Mouse (Mus musculus): ENCODE measurements around the gene Sel1l2.

The Sel1l2 gene

DNA sequence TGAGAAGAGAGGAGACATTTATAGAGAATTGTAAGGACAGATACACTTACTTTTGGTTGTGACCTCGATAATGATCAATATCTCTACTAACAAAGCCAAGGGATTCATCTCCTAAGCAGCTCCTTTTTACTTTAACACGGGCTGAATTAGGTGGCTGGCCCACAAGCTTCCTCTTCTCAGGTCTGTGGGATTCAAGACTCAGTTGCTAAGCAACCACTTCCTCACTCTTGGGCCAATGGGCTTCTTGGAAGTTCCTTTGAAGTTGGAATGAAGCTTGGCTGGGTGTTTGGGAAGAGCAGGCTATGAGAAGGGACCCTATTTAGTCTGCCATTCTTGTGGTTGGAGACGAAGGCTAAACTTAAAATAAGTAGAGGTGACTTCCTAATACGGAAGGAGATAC lies at the start of gene Sel1l2:
Sel1l2 (minus strand) TSS at position 182 of the 400 bp plus-strand sequence.
- no peak for DNase-seq (ENCODE audit: low read depth, low spot score)

DNA sequence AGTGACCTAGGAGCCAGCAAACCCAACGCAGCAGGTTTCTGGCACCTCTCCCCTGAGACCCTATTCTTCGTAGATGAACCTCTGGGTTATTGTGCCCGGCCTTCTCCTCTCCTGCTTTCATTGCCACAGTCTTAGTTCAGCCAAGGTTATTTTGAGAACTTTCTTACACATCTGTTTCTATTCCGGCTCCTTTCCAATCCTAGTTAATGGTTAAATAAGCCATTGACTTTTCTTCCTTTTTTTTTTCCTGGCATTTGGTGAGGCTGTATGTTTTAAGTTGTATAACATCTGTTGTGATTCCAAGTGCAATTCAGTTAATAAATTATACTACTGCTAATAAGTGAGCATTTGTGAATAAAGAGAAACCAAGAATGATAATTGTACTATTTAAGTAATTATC lies 49.6 kb upstream of the Sel1l2 start:
- no peak for DNase-seq (ENCODE audit: low read depth, low spot score)

DNA sequence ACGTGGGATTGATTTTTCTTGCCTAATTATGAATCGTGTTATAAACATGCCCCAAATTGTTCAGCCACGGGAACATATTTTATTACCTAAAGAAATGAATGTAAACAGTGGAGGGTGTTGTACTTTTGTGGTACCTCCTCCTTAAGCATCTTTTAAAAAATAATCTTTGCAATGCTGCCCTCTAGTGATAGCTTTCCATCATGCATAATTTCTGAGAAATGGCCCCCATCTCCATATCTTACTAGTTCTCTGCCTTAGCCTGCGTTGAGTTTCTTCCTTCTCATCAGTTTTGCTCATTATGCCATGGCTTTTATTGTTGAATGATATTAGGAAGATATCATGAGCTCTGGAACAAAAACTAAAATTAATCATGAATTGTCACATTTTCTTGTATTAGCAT lies 37.8 kb upstream of the Sel1l2 start:
- DNase-seq (ENCODE audit: low read depth, low spot score), result peak; percentile 4

DNA sequence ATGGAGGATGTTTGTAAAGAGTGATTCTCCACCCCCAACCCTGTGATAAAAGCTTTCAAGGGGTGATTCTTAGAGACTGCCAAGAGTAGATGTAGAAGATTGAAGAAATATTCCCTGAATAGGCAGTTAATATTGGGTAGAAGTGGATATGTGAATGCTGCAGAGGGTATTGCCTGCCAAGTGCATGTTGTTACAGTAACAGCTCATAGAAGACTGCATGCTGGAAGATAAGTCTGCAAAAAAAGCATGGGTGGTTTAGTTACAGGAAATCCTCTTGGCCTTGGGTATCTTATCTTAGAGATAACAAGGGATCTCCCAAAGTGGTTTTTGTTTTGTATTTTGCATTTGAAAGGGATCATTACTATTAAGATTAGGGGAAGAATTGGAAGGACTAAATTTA lies 36.3 kb upstream of the Sel1l2 start:
- no peak for DNase-seq (ENCODE audit: low read depth, low spot score)

DNA sequence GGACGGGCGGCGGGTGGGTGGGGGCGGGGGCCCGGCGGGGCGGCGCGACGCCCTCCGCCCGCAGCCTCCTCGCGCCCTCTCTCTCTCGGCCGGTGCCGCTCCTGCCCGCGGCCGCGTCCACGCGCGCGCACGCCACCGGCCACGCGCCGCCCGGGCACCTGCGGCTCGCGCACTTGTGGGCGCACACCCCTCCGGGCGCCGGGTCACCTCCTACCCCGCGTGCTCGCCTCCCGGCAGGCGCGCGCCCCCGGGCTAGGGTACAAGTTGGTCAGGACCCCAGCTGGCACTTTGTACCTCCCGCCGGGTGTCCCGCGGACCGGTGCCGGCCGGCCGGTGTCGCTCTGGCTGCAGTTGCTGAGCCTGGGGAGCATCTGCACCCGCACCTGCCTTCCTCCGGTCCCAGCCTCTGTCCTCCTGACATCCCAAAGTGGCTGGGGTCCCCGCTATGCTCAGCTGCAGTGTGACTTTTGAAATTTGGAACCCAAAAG lies 6.3 kb upstream of the Sel1l2 start:
- DNase-seq (ENCODE audit: low read depth, low spot score), result no peak

DNA sequence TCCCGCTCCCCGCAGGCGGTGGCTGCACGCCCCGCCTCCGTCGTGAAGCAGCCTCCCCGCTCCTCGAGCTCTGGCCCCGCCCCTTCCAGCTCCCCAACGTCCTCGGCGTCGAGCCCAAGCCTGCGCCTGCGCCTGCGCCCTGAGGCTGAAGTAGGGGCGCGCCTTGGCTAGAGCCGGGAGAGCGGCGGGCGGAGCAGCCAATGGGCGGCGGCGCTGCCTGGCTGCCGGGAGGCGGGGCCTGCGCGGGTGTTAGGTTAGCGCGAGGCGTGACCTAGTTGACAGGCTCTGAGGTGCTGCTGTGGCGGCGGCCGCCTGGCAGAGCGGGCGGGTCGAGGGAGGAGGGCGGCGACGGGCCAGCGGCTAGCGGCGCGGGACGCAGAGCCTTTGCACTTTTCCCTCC lies 5.7 kb upstream of the Sel1l2 start, which contains the start of gene Macrod2:
Macrod2 (plus strand) TSS at position 131 of the 400 bp plus-strand sequence.
- DNase-seq (ENCODE audit: low read depth, low spot score), result peak; percentile 95

DNA sequence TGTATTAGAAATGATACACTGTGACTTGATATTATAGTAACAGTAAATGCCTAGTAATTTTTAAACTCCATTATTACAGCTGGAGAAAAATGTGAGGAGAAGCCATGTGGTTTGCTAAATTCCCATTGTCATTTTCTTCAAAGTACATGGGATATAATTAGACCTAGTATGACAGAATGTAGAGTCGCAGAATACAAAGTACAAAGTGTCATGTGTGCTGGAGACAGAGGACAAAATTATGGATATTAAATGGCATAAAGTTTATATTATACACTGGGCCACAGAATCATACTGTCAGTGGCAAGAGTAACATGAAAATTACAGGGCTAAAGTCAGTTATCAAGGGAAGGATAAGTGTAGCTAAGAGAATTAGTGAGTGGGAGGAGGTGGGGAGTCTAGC lies 24.7 kb downstream of the Sel1l2 start:
- DNase-seq (ENCODE audit: low read depth, low spot score), result no peak

DNA sequence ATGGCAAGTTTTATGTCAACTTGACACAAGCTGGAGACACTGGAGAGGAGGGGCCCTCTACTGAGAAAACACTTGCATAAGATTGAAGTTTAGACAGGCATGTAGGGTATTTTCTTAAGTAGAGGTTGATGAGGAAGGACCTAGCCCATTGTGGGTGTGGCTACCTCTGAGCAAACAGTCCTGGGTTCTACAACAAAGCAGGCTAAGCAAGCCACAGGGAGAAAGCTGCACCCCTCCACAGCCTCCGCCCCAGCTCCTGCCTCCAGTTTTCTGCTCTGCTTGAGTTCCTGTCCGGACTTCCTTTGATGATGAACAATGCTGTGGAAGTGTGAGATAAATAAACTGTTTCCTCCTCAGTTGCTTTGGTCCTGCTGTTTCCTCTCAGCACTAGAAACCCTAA lies 29.6 kb downstream of the Sel1l2 start:
- DNase-seq (ENCODE audit: low read depth, low spot score), result no peak

DNA sequence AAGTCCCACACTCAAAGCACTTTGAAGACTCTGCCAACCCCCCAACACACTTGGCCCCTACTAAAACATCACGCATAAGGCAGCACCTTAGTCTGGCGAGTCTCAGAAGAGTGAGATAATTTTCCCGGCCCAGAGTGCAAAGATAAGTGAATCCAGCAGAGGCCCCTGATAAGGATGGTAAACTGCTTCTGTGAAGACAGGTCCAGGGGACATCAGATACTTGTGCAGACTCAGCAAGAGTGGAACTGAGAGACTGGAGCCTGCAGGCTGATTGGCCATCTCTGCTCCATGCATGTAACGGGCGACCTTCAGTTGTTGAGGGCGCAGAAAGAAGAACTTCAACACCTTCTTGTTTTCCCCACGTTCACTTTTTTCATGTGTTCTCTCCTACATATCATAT lies 47.1 kb downstream of the Sel1l2 start:
- no peak for DNase-seq (ENCODE audit: low read depth, low spot score)

DNA sequence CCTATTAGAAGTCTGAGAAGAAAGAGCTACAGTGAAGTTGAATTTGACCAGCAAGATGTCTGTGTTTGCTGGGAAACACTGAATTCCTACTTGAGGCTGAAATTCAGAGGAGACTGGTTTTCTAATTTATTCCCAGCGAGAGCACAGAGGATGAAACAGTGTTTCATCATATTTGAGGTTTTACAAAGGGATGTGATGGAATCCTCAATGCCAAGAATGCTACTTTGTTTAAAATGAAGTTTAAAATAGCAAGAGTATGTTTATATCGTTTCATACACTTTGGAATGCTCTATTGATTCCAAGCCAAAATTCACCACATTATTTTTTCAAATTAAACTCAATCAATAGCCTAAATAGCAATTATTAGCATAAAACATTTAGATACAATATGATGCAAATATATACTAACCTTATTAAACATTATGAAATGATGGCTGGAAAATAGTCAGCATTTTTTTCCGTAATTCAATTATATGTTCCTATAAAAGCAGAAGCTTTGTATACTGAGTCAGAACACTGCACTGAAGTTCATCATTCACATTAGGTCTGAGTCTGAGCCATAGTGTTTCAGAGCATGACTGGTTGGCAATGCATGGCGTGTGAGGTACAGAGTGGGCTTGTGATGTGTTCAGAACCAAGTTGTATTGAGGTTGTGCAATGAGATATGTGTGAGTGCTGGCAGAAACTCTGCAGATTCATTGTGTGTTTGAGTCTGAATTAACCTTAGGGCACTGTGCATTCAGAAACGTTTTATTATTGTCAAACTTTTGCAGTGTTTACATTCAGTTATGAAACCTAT lies 58.8 kb downstream of the Sel1l2 start:
- DNase-seq (ENCODE audit: low read depth, low spot score), result no peak

DNA sequence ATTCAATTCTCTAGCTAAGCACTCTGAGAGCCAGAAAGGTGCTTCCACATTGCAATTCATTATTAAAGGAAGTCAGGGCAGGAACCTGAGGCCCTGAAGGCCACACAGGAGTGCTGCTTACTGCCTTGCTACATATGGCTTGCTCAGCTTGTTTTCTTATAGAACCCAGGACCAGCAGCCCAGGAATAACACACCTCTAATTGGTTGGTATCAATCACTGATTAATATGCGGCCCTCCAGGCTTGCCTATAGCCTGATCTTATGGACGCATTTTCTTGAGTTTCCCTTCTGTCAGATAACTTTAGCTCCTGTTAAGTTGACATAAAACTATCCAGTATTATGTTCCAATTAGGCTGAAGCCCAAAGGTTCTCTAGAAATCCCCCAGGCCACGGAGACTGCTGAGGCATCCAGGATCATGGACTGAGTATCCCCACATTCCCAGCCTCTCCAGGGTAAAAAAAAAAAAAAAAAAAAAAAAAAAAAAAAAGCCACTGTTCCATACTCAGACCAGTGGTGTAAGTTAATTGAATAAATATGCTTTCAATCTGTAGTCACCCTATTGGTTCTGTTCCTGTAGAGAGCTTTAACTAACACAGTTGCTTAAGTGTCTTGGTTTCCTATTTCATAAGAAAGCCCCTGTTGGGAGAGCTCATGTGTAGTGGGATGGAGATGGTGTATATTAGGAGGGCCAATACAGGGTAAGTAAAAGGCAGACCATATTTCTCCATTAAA lies 86.4 kb downstream of the Sel1l2 start:
- DNase-seq (ENCODE audit: low read depth, low spot score), result no peak

DNA sequence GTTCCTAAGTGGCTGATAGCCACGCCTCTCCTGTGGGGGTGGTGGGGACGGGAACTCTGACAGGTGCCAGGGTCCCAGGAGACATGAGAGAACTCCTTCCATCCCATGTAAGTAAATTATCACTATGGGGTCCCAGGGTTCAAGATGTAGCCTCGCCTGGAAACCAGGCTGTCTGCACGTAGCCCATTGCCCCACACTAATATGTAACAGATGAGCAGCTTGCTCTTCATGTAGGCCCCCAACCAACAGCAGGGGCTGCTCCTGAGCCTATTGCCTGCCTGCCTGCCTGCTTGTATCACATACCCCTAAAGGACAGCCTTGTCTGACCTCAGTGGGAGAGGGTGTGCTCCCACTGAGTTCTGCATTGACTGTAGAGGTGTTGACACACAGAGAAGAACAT lies 92.4 kb downstream of the Sel1l2 start:
- DNase-seq (ENCODE audit: low read depth, low spot score), result no peak

DNA sequence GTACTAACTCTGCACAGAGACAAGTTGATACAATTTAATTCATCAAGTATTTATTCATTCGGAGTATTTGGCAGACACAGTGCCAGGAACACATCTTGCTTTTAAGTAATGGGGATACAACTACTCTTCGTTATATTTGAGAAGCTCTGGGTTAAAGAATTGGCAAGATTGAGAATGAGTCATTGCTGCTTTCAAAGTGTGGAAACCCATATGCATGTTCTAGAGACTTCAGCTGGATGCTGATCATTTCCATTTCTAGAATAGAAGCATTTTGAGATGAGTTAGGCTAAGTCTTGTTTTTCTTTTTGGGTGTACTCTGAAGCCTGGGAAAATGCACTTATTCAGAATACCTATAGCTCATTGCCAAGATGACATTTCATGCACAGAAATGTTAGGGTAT lies 95.7 kb downstream of the Sel1l2 start:
- DNase-seq (ENCODE audit: low read depth, low spot score), result no peak

DNA sequence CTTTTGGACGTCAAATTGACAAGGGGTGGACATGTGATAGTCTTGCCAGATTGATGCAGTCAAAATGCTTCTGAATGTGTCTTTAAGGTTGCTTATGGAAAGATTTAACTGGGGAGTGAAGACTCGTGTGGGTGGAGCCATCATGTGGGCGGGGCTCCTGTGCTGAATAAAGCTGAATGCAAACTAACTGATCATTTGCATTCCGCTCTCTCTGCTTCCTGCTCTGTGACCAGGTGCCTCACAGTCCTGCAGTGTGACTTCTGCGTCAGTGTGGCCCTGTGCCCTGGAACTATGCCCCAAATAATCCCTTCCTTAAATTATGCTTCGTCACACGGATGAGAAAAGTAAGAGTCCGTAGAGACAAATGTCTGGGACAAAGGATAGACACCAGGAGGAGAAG lies 108.7 kb downstream of the Sel1l2 start:
- DNase-seq (ENCODE audit: low read depth, low spot score), result no peak

DNA sequence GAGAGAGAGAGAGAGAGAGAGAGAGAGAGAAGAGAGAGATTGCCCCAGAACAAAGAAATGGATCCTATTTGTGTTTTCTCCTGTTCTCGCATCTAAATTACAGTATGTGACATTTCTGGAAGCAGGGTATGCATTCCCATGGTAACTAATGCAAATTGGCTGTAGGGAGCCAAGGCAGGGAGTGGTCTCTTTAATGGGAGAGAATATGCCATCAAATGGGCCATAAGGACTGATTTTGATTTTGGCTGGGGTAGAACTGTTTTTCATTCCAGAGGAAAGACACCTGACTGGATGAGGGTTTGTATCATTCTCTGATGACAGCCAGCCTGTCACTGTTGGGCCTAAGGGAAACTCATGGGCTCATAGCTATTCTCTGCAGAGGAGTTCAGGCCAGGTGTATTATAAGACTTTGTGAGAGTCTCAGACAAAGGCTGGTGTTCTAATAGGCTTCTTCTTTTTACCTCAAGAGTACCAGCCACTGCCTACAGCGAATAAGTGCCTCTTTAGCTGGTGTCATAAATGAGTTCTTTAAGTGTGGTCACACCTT lies 133.8 kb downstream of the Sel1l2 start:
- DNase-seq (ENCODE audit: low read depth, low spot score), result no peak

DNA sequence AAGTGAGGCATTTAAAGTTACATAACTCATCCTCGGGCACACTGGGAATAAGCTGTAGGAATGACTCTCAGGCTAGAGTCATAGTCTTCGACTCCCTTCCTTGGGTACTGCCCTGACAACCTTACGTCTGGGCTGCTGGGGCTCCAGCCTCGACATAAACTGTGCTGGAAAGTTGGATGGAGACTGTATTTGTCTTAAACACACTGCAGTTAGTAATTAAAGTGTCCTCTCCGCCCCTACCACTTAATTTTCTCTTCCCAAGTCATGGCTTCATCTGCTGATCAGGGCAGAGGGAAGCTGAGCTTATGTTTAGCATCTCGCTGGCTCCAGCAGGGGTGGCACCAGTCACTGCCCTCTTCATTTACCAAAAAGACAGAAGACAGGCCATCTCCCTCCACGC lies 135.2 kb downstream of the Sel1l2 start:
- no peak for DNase-seq (ENCODE audit: low read depth, low spot score)

DNA sequence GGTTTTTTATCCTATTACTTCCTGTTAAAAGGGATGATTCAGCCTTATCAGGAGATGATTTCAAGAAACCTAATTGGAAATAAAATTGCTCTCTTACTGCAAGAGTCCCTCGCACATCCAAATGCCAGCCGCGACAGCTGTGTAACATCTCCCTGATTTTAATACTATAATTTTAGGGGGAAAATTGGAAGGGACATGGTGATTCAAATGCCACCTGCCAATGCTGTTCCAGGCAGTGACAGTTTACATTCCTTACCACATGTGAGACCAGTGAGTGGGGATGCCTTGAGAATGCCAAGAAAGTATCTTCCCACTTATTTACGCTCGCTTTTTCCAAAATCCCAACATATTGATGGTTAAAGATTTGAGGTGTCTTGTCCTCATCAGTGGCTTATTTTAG lies 146.4 kb downstream of the Sel1l2 start:
- DNase-seq (ENCODE audit: low read depth, low spot score), result no peak

DNA sequence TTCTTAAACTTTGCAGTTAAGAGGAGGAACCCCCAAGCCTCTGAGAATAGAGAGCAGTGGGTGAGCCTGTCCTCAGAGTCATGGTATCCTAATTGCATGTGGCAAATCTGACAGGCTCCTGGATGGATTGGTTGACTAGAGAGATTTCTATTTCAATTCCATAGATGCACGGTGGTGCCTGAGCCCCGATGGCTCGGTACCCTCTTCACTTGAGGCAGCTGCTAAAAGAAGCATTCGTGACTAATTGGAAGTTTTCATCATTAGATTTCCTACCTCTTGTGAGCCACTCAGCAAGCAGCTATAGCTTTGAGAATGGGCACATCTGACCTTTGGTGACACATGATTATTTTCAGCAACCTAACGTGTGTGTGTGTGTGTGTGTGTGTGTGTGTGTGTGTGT lies 147.1 kb downstream of the Sel1l2 start:
- DNase-seq (ENCODE audit: low read depth, low spot score), result no peak

DNA sequence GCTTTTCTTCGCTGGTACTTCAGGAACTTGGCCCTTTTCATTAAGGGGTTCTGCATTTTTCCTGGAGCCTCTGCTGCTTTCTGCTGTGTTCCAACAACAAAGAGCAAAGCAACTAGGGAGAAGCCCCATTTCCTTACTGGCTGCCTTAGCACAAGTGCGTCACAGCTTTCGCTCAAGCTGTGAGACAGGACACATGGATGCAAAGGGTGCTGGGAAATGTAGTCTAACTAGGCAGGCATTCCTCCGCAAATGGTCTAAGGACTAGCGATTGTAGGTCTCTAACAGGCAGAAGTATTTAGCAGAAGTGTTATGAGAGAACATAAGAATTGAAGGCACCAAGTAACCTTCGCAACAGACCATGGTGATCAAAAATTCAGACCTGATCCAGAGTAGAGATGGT lies 152.3 kb downstream of the Sel1l2 start:
- no peak for DNase-seq (ENCODE audit: low read depth, low spot score)

DNA sequence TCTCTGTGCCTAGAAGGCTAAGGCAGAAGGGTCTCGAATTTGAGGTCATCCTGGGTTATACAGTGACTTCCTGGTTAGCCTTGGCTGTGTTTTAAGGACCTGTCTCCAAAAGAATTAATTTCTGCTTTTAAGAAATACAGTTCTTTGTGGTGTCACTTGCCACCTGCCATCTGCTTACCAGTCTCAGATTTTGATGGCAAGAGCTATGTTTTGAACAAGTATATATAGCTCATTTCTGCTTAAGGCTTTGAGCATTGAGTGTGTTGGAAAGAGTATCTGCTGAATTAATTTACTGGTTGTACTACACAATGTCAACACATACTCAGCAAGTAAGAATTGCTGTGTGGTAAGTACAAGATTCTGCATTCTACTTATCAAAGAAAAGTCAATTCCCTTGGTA lies 159.2 kb downstream of the Sel1l2 start:
- DNase-seq (ENCODE audit: low read depth, low spot score), result no peak

DNA sequence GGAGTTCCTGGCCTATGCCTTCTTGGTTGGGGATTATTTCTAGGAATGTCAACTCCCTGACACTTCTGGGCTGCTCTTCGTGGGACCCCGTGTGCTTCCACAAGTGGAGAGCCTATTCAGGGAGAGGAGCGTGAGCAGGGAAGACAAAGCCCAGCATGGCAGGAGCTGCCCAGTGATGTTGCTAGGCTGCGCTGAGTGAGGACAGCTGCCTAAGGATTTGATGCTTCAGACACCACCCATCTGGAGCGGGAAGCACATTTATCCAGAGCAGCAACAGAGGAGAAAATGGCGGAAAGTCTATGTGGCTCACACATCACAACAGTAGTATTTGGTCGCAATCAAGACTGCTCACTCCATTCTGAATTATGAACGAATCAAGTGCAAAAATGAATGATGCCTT lies 169.2 kb downstream of the Sel1l2 start:
- no peak for DNase-seq (ENCODE audit: low read depth, low spot score)

DNA sequence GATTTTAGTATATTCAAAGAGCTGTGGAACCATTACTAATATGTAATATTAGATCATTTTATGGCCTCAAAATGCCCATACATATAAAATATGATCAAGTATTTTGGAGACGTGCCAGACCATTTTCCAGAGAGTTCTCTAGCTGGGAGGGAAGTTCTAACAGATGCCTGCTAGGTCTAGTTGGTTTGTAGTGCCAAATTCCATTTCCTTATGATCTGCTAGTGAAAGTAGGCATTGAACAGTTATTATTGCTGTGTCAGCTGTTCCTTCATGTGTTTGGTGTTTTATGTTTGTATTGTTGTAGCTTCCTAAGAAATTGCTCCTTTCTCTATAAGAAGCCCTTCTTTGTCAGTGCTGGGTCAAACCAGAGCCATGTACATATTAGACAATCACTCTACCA lies 173.5 kb downstream of the Sel1l2 start:
- DNase-seq (ENCODE audit: low read depth, low spot score), result no peak

DNA sequence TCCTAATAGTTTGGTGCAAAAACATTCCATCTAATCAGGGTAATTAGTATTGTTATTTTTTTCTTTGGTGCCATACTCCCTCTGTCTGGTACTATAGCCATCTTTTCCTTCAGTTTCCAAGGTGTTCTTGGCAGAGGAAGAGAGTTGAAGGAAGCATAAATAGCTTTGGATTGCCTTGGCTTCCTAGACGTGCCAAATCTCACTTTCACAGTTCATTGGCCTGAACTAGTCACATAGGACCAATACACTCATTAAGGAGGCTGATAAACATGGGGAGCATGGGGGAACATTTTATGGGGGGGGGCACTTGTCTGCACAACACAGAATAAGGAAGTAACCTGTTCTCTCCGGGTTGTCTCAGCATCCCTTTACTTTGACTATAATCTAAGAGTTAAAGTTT lies 174.1 kb downstream of the Sel1l2 start:
- no peak for DNase-seq (ENCODE audit: low read depth, low spot score)
